Mouse (Mus musculus): ENCODE data around the gene Hs6st3. TPM values are rescaled to one million over a fixed set of nuclear protein-coding genes. Genes with fewer than 3 reads are reported as not detected.
A peak's percentile ranks its signal among the peaks of the same experiment; 100 is the strongest.

Gene Hs6st3
- polyA plus RNA-seq, 1 experiment from 2014 or later, result 1.4 TPM

DNA sequence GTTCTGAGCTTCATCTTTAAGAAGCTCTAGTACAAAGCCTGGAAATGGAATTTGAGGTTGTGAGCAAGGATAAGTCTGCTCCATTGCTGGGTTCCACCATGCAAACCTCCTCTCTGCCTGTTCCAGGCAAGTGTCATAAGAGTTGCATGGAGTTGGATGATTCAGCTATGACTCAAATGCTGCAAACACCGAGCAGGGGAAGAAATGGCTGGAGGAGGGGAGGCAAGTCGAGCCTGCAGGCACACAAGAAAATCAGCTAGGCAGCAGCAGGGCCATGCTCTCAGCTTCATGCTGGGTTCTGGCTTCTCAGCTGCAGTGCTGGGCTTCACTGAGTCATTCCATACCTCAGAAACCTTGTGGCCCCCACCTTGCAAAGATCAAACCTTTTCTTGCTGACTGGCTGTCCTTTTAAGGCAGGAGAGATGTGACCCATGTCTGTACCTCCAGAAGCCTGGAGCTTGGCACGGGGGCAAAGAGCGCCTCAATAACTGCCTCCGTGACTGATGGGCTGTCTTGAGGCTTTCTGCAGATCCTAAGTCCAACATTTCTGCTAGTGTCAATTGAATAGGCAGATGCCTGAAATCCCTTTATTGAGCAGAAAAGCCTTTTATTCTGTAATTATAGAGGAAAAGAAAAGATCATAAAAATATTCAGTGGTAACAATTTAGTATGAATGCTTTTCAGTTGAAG is 328.9 kb downstream of the Hs6st3 start:
- Histone ChIP-seq H3K9me3 (ENCODE audit: low read depth, low read length) (no peaks in the 10 kb centered on the region), H3K4me1 (ENCODE audit: insufficient read depth) (no peaks in the 10 kb centered on the region), H3K27me3 (ENCODE audit: insufficient read depth, low read length) (no peaks in the 10 kb centered on the region), H3K27ac (ENCODE audit: low read depth) (no peak overlapping the region), H3K4me2 (no peak overlapping the region), H3K9ac (no peak overlapping the region), H3K36me3 (ENCODE audit: insufficient read depth) (no peaks in the 10 kb centered on the region), H3K4me3 (ENCODE audit: low read depth, low read length) (no peak overlapping the region)
- ATAC-seq (ENCODE audit: insufficient read depth), result no peak
- DNase-seq, result no peak
- 47% methylated on average over 5 of the region's 5 CpGs for WGBS
- TF ChIP-seq CTCF (IDR thresholded peaks at IDR 0.05; ENCODE audit: low read depth), result no peak

DNA sequence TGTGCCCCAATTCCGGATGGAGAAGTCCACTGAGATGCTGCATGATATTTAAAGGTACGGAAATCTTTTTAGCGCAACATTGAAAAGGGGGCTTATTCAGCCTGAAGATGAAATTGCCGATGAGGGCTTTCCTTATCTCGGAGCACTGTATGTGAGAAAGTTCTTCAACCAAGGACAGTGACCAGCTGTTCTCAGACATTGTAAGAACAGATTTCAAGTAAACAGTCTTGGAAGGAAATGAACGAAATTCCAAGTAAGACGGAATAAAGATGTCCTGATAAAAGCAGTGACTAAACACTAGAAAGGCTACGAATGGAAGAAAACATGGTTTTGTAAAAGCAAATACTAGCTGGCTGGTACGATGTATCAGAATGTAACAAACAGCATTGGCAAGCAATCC is 338.4 kb downstream of the Hs6st3 start:
- no peak for TF ChIP-seq CTCF (IDR thresholded peaks at IDR 0.05; ENCODE audit: low read depth)
- Histone ChIP-seq H3K4me3 (ENCODE audit: low read depth, low read length) (no peak overlapping the region), H3K27me3 (ENCODE audit: insufficient read depth, low read length) (no peaks in the 10 kb centered on the region), H3K4me2 (no peak overlapping the region), H3K27ac (ENCODE audit: low read depth) (0 out of 2 replicates have a peak overlapping the region, but pooled peaks have one; percentile 30), H3K4me1 (ENCODE audit: insufficient read depth) (no peaks in the 10 kb centered on the region; the same call in 1 of the 2 replicates), H3K36me3 (ENCODE audit: insufficient read depth) (no peaks in the 10 kb centered on the region), H3K9ac (no peak overlapping the region), H3K9me3 (ENCODE audit: low read depth, low read length) (no peaks in the 10 kb centered on the region)
- 47% methylated on average over 9 of the region's 9 CpGs for WGBS
- no peak; the same call in 1 of the 2 replicates for ATAC-seq (ENCODE audit: insufficient read depth)
- peak; percentile 55 for DNase-seq

DNA sequence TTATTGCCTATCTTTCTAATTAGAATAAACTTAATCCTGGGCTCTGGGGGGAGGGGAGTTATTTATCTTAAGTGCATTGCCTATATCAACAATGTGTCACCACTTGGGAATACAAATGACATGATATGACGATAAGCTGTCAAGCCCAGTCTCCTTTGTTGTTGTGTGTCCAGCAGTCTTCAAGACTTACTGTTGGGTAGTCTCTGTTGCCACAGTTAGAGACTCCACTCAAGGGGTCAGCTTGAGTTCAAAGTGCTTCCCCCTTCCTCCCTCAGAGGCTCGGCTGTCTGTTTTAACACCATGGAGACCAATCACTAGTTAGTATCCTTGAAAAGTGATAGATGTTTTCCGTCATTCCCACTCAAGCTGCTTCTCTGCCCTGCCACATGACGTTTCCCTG is 339.7 kb downstream of the Hs6st3 start:
- Histone ChIP-seq H3K9ac (no peak overlapping the region), H3K36me3 (ENCODE audit: insufficient read depth) (no peaks in the 10 kb centered on the region), H3K27me3 (ENCODE audit: insufficient read depth, low read length) (no peaks in the 10 kb centered on the region), H3K4me1 (ENCODE audit: insufficient read depth) (no peaks in the 10 kb centered on the region; the same call in 1 of the 2 replicates), H3K4me3 (ENCODE audit: low read depth, low read length) (no peak overlapping the region), H3K27ac (ENCODE audit: low read depth) (no peak overlapping the region), H3K9me3 (ENCODE audit: low read depth, low read length) (no peaks in the 10 kb centered on the region), H3K4me2 (no peak overlapping the region)
- no peak for TF ChIP-seq CTCF (IDR thresholded peaks at IDR 0.05; ENCODE audit: low read depth)
- ATAC-seq (ENCODE audit: insufficient read depth), result peak; percentile 83; the same call in 1 of the 2 replicates
- WGBS, result 19% methylated on average over 4 of the region's 4 CpGs
- peak; percentile 56 for DNase-seq

DNA sequence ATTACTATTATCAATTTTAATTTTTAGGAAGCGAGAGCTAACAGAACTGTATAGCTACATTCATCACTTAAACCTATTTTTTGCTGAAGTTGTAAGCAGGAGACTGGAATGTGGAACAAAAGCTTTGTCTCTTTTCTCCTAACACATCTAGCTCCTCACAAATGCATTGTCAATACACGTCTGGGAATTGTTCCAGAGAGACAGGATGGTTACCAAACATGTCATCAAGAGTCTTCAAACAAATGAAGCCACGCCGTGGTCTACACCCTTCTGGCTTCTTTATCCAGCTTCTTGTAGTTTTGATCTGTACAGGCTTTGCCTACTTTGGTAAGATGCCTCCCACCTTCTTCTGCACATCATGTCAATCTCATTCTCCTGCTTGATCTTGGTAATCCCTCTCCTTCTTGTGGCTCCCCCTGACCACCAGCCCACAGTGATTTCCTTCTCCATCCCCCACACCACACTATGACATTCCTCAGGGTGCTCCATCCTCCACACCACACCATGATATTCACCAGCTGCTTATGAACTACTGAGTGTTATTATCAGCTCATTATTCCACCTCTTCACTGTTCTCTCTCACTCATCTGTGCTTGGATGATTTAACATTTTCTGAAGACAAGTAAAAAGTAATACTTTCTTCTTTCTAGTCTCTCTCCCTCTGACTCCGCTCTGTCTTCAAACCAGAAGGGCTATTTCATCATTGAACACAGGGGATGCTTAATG is 351.0 kb downstream of the Hs6st3 start:
- H3K27ac ChIP-seq (ENCODE audit: low read depth), result no peak overlapping the region
- no peaks in the 10 kb centered on the region for H3K27me3 ChIP-seq (ENCODE audit: insufficient read depth, low read length)
- no peak overlapping the region for H3K4me2 ChIP-seq
- ATAC-seq (ENCODE audit: insufficient read depth) (peak; percentile 44; the same call in 1 of the 2 replicates), DNase-seq (peak; percentile 65)
- H3K4me3 ChIP-seq (ENCODE audit: low read depth, low read length), result no peak overlapping the region
- no peak overlapping the region for H3K9ac ChIP-seq
- 40% methylated on average over 5 of the region's 5 CpGs for WGBS
- H3K9me3 ChIP-seq (ENCODE audit: low read depth, low read length), result no peaks in the 10 kb centered on the region
- no peak for TF ChIP-seq CTCF (IDR thresholded peaks at IDR 0.05; ENCODE audit: low read depth)
- no peaks in the 10 kb centered on the region for H3K36me3 ChIP-seq (ENCODE audit: insufficient read depth)
- no peaks in the 10 kb centered on the region for H3K4me1 ChIP-seq (ENCODE audit: insufficient read depth)

DNA sequence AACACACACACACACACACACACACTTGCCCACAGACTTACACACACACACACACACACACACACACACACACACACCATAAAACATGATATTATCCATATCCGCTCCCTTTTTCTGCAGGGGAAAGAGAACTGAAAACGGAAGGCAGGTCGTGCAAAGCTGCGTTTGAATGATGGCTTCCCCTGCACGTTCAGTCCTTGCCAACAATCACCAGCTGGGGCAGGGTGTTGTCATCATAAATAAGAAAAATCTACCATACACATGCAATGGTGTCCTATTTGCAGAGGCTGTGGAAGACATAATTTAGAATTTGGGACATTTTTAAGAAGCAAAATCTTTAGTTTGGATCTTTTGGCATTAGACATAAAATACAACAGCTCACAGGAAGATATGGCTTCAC is 382.5 kb downstream of the Hs6st3 start:
- no peaks in the 10 kb centered on the region for H3K36me3 ChIP-seq (ENCODE audit: insufficient read depth)
- H3K4me3 ChIP-seq (ENCODE audit: low read depth, low read length), result no peak overlapping the region
- H3K27me3 ChIP-seq (ENCODE audit: insufficient read depth, low read length), result no peaks in the 10 kb centered on the region
- peaks cover 4% of the 10 kb centered on the region for H3K4me1 ChIP-seq (ENCODE audit: insufficient read depth)
- no peak overlapping the region for H3K9ac ChIP-seq
- no peaks in the 10 kb centered on the region for H3K9me3 ChIP-seq (ENCODE audit: low read depth, low read length)
- WGBS, result 34% methylated on average over 5 of the region's 5 CpGs
- peak; percentile 88 for DNase-seq
- no peak overlapping the region for H3K4me2 ChIP-seq
- peak; percentile 88 for ATAC-seq (ENCODE audit: insufficient read depth)
- no peak for TF ChIP-seq CTCF (IDR thresholded peaks at IDR 0.05; ENCODE audit: low read depth)
- H3K27ac ChIP-seq (ENCODE audit: low read depth), result peak overlapping the region; percentile 76

DNA sequence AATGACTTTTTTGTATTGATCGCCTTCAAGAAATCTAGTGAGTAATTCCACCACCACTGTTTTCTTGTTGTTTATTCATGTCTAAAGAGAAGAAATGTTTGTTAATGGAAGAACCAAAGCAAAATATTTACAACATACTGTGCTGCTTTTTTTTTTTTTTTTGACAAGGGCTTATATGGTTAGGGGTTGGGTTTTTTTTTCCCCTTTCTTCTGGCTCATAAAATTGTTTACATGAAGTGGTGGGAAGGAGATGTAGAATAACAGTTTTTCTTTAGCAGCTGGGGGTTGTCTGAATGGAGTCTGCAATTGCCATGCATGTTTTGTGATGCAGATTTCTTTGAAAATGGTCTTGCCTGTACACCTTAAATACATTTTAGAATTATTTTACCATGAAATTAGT is 382.9 kb downstream of the Hs6st3 start:
- Histone ChIP-seq H3K9me3 (ENCODE audit: low read depth, low read length) (no peaks in the 10 kb centered on the region), H3K27ac (ENCODE audit: low read depth) (peak overlapping the region; percentile 79; the same call in 1 of the 2 replicates), H3K4me2 (no peak overlapping the region), H3K4me1 (ENCODE audit: insufficient read depth) (peaks cover 4% of the 10 kb centered on the region), H3K4me3 (ENCODE audit: low read depth, low read length) (no peak overlapping the region), H3K27me3 (ENCODE audit: insufficient read depth, low read length) (no peaks in the 10 kb centered on the region), H3K36me3 (ENCODE audit: insufficient read depth) (no peaks in the 10 kb centered on the region), H3K9ac (no peak overlapping the region)
- WGBS, result 47% methylated on average over 1 of the region's 1 CpGs
- no peak for TF ChIP-seq CTCF (IDR thresholded peaks at IDR 0.05; ENCODE audit: low read depth)
- peak; percentile 83 for DNase-seq
- peak; percentile 63 for ATAC-seq (ENCODE audit: insufficient read depth)

DNA sequence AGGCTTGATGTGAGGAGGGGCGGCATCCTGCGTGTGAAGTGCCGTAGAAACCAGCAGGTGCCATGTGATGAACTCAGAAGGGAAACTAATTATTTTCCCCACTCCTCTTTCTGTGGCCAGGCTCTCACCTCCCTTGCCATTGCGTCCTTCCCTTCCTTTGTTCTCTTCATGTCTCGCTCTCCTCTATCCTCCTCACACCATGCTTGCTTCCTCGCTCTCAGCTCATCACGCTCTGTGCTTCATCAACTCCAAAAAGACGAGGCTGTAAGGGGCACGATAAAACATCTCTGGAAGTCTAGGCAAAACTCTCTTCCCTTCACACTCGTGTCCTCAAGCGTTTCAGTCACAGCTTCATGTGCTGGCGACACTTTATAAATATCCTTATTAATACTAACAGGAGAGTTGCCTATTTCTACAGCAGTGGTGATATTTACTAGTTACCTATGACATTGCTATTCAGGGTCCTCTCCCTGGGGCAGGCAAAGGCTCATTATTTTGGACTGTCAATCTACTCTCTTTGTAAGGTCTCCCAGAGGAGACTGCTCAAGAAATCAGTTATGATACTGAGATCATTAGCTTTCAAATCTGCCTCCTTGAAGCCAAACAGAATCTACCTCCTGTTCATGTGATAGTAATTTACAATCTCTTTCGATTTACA is 394.9 kb downstream of the Hs6st3 start:
- WGBS, result 71% methylated on average over 13 of the region's 13 CpGs
- Histone ChIP-seq H3K27me3 (ENCODE audit: insufficient read depth, low read length) (no peaks in the 10 kb centered on the region), H3K36me3 (ENCODE audit: insufficient read depth) (no peaks in the 10 kb centered on the region), H3K27ac (ENCODE audit: low read depth) (no peak overlapping the region), H3K9me3 (ENCODE audit: low read depth, low read length) (no peaks in the 10 kb centered on the region), H3K4me1 (ENCODE audit: insufficient read depth) (no peaks in the 10 kb centered on the region), H3K4me3 (ENCODE audit: low read depth, low read length) (no peak overlapping the region), H3K4me2 (no peak overlapping the region), H3K9ac (no peak overlapping the region)
- DNase-seq (no peak), ATAC-seq (ENCODE audit: insufficient read depth) (no peak)
- TF ChIP-seq CTCF (IDR thresholded peaks at IDR 0.05; ENCODE audit: low read depth), result no peak

All from lung, embryonic 14.5 days (tissue).